Mouse (Mus musculus) skeletal muscle tissue, adult 2 months (tissue): ENCODE results near the gene Yeats4.
"Not testable (repeated sequence)": the region's sequence is repeated elsewhere in the genome, so short reads cannot be mapped to it uniquely, and the experiment has no call there.

Experiments
- DNase-seq: peaks from one replicate; pipeline ENCODE4 v3.0.0-alpha.2; 2012; ENCODE audit warnings: low read depth, low spot score

Yeats4 gene

DNA sequence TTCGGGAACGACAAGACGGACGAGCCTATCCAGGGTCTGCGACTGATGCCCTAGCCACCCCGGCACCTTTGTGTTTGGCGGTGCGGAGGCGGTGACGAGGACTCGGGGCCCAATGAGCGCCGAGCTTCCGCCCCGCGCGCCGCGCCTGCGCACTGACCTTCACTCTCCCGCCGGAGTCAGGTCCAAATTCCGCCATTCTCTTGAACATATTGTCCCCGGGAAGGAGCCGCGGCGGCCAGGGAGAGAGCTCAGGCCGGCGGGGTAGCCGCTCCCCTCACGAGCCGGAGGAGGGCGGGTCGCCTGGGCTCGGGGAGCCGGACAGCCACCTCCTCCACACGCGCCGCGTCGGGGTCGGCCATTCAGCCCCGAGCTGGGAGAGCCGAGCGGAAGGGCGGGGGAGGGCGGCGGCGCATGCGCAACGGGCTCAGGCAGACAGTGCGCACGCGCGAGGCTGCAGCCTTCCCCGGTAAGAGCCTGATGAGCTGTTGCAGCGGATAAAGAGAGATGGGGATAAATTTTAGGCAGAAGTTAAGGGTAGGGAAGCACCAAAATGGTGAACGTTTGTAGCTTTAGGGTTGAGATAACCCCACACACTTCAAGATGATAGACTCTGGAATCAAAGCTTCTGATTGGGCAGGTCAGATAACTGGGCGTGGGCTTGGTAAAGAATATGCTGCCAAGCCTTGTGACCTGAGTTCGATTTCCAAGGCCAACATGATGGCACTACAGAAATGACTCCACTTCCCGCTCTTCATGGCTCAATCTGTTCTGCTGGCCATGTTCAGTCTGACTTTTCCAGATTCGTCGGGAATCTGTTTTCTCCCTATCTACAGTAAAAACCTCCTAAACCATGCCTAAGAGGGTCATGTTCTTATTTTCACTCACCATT, at the start of gene Yeats4:
Gene Yeats4 (minus strand): TSS at position 406 of the 889 bp plus-strand sequence.
- DNase-seq = peak; percentile 93

DNA sequence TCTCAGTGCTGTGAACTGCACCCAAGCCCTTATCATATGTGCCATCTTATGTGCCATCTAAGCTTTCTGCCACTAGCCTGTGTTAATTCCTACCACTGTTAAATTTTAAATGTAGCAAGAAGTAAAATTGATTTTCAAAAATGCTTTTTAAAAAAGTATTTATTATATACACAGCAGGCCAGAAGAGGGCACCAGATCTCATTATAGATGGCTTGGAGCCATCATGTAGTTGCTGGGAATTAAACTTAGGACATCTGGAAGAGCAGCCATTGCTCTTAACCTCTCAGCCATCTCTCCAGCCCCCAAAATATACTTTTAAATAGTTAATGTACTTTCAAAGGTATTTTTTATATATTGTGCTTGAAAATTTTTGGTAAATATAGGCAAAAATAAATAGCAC, 47.7 kb upstream of the Yeats4 start:
- no peak for DNase-seq

DNA sequence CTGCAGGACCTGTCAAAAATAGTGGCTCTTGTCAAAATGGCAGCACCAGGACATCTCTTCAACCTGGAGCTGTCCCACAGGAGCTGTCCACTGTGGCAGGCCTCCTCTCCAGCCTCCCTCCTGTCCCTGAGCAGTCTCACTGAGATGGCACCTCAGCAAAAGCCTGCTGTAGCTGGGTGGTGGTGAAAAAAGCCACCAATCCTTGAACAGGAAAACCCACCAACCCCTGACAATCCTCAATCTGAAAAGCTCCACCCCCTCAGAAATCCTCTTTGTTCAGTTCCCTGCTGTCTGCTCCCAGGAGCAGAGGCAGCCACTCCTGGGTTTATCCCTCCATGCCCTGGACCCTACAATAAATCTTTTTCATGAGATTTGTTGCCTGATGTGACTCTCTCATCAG, 35.6 kb upstream of the Yeats4 start:
- no peak for DNase-seq

GRCm38 (mm10) chr10:117238603-117239002, 14.3 kb upstream of the Yeats4 start, which contains the start of gene 9530003J23Rik:
Gene 9530003J23Rik (minus strand): TSS chr10:117238703.
- no peak for DNase-seq

DNA sequence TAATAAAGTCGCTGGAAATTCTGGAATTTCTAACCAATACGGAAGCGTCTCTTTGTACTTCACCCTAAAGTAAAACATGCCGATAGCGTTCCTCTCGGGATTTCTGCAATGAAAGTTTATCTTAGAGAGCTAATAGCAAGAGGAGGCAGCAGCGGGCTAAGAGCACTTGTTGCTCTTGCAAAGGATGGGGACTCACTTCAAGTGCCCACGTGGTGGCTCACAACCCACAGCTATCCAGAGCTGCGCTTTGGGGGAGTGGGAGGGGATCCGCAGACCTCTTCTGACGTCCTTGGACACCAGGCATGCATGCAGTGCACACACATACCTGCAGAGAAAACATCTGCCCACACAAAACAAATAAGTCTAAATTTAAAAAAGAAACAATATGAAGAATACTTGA, 11.6 kb upstream of the Yeats4 start:
- DNase-seq = no peak

GRCm38 (mm10) chr10:117234825-117235224, 10.5 kb upstream of the Yeats4 start:
- no peak for DNase-seq

DNA sequence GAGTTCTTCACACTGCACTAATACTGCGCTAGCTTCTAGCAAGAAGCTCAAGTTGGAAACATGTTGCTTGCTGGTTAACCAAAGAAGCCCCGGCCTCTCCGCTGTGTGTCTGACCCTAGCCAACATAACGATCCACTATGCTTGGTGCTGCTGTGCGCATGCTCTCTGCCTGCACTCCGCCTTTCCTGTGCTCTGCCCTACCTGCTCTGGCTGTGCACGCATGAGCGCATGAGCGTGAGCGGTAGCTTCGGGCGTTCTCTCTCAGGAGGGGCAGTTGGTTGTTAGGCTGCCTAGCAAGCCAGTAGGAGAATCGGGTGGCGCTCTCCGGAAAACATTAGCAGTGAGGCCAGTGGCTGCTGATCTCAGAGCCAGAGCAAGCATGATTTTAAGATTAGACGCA, 5.5 kb upstream of the Yeats4 start:
- DNase-seq = no peak

DNA sequence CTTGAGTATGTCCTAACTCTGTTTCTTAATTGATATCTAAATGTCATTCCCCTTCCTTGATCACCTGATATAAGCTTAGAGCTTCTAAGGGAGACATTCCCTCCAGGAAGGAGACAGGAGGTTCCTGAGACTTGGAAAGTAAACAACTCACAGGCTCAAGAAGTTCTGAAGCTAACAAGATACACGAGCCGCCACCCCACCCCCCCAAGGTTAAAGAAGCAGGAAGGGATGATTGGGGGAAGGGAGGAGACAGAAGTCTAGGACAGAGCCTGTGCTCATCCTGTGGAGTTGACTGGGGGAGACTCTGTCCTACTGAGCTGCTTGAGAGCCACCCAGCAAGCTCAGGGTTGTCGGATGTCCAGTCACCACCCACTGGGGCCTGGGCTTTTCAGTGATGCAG, 1.7 kb upstream of the Yeats4 start:
- DNase-seq = no peak

DNA sequence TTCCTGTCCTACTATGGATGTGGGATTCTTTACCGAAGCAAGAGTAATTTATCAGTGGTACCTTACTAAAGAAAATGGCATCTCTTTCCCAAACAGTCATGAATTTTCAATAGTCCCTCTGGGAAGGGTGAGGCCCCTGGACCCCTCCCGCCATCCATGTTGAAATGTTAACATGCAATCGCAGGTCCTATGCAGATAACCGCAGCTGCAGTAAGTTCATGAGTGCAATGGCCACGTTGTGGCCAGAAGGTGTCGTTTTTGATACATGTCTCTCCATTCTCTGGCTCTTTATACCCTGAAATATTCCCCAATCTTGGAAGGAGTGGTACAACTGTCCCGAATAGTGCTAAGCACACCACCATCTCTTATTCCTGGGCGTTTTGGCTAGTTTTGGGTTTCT, 787 bp upstream of the Yeats4 start:
- no peak for DNase-seq

DNA sequence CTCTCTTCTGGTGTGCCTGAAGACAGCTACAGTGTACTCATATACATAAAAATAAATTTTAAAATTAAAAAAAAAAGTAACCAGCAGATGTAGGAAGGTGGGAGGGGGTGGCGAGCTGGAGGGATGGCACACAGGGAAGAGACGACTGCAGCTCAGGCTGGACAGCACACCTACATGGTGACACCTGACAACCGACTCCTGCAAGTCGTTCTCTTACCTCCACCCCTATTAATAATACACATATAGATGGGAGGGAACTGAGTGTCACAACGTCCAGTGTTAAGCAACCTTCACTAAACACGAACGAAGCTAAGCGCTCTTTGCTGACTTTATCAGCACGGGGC, 577 bp downstream of the Yeats4 start:
- no peak for DNase-seq

GRCm38 (mm10) chr10:117222821-117223220, 1.5 kb downstream of the Yeats4 start:
- DNase-seq = no peak

DNA sequence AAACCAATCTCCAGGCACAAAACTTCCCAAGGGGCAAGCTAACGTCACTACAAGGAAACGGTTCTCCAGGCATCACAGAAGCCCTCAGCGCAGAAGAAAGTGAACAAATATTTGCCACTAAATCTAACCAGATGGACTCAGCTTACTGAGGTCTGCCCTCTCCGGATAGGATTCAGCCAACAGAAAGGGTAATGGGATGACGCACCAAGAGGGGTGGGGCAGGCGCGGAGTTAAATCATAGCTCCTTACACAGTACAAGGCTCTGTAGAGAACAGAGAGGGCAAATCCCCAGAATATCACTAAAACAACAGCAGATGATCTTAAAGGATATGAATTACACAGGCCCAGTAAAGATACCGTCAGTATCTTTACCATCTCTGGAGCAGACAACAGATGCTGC, 6.0 kb downstream of the Yeats4 start:
- DNase-seq = no peak

DNA sequence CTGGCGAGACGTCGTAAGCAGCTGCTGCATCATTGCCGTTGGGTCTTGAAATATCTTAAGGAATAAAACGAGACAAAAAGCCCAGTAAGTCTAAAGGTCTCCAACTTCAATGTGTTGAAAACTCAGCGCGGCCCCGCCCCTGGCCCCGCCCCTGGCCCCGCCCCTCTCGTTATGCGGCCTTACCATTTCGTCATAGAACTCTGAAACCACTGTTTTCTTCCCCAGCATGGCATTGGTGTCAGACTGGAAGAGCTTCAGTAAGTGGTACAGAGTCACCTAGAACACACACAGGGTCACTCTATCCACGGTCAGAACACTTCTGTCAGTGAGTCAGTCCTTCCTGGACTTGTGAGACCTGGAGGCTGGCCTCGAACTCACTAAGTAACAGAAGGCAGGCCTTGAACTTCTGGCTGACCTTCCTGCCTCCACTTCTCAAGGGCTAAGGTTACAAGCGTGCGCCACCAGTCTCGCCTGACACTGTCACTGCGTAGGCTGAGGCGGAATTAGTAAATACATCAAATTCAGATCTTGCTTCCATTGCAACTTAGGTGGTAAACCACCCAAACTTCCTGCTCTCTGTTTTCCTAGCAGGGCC, 7.0 kb downstream of the Yeats4 start:
- no peak for DNase-seq

DNA sequence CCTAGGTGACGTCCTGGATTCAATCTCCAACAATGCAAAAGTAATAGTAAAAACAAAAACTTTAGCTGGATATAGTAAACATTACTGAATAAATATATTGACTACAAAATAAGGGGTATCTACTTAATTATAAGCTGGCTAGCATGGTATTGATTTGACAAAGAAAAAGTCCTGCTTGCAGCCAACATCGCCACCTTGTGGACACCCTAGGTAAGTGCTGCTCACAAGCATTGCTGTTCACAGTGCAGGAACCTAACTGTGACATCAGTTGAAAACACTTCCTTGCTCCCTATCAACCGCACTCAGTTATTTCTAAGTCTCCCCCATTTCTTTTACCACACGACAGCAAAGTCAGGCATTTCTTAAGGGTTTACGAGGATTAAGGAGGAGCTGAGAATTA, 7.5 kb downstream of the Yeats4 start:
- DNase-seq = peak; percentile 18

GRCm38 (mm10) chr10:117216132-117216495, 8.2 kb downstream of the Yeats4 start:
- DNase-seq = no peak

DNA sequence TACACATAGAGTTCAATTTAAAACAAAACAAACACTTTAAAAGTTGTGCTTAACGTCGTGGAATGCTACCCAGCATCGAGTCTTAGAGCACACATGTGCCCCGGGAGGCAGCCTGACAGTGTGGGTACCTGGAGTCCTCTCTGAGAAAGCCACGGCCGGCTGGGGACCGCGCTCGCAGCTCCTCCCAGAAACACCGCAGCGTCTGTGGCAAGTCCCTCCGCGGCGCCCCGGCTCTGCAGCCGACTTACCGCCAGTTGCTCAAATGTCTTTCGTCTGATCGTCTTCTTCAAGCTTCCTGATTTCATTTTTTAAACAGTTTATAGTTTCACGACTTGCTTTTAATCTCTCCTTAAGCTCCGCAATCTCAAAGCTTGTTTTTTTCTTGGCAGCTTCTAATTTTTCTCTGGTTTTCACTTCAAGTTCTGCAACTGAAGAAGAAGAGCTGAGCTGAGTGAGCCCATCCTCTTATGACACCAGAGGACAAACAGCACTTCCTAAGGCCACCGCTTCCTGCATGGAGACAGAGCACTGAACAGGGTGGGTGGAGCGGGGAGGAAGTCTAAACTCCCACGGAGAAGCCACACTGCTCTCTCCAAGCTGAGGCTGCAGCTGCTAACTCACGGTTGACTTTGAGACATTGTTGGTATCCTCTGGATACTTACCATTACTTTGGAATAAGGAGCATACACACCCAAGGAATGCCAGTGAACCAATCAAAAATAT, 8.7 kb downstream of the Yeats4 start:
- DNase-seq = no peak

DNA sequence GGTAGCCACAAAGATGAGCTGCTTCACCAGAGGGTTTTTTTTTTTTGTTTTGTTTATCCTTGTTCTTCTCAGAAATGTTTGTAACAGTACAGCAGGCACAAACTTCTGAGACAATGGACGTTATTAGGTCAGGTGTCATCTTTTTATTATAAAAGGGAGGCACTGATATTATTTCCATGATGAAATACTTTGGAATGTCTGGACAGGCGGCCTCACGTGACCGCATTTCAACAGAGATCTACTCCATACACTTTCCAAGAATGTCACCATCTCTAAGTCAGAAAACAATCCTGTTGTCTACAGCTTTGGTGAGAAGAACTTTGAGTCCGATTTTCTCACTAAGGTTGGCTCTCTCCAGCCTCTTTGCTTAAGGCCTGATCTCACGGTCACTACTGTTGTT, 13.3 kb downstream of the Yeats4 start:
- DNase-seq = no peak

DNA sequence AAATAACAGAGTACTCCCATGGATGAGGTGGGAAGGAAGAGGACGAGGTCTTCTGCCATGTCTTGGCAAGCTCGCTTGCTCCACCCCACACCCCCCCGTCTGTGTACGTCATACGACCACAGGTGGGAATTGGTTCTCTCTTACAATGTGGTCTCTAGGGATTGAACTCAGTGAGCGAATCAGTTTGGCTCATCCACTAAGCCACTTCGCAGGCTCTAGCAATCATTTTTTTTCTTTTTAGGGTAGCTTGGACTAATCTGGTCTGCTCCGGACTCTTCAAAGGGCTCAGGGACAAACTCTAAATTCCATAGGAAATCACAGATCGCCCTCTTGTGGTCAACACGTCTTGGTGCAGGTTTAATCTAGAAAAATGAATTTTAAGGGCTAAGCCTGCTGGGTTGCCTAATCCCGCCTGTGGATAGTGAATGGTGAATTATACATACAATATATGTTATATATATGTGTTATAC, 14.8 kb downstream of the Yeats4 start:
- DNase-seq = peak; percentile 54

DNA sequence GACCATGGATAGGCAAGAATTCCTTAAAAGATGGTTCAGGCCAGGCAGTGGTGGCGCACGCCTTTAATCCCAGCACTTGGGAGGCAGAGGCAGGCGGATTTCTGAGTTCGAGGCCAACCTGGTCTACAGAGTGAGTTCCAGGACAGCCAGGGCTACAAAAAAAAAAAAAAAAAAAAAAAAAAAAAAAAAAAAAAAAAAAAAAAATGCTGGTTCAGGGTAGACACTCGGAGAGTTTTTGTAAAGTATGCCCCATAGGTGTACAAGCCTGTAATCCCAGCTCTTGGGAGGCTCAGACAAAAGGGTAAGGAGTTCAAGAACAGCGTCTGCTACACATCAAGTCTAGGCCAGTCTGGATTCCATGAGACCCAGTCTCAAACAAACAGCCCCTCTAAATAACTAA, 15.5 kb downstream of the Yeats4 start:
- DNase-seq = not testable (repeated sequence)

GRCm38 (mm10) chr10:117208221-117208620, 16.1 kb downstream of the Yeats4 start:
- DNase-seq = no peak

- DNase-seq = no peak
Observed at GRCm38 (mm10) chr10:117206070-117206469, 18.2 kb downstream of the Yeats4 start.

GRCm38 (mm10) chr10:117203558-117203981, 20.7 kb downstream of the Yeats4 start:
- DNase-seq = no peak
